Mouse (Mus musculus) testis, adult 2 months (tissue): Measurements from ENCODE around the gene Chaf1b. TPM values are rescaled to one million over a fixed set of nuclear protein-coding genes. Genes with fewer than 3 reads are reported as not detected.

Experiments
- H3K27ac ChIP-seq: fragments of 200-500 bp; 2 replicates; pipeline ENCODE4 v1.5.1; 2012; ENCODE audit warnings: low read depth, low read length; ENCODE audit not compliant: control insufficient read depth, insufficient read depth
- H3K27me3 ChIP-seq: fragments of 200-500 bp; 2 replicates; pipeline ENCODE4 v1.6.1; 2012; ENCODE audit warnings: mild to moderate bottlenecking, low read length, moderate library complexity; ENCODE audit not compliant: control insufficient read depth, insufficient read depth
- H3K36me3 ChIP-seq: fragments of 200-500 bp; 2 replicates; pipeline ENCODE4 v1.6.1; 2012; ENCODE audit warnings: mild to moderate bottlenecking, low read length; ENCODE audit not compliant: control insufficient read depth, insufficient read depth
- H3K4me1 ChIP-seq: fragments of 200-500 bp; 2 replicates; pipeline ENCODE4 v1.6.1; 2012; ENCODE audit warnings: low read length; ENCODE audit not compliant: control insufficient read depth, insufficient read depth
- H3K4me3 ChIP-seq: fragments of 200-500 bp; 2 replicates; pipeline ENCODE4 v1.5.1; 2012; ENCODE audit warnings: low read depth, mild to moderate bottlenecking, low read length, moderate library complexity, mixed read lengths; ENCODE audit not compliant: control insufficient read depth
- CTCF ChIP-seq: fragments of 200-500 bp; IDR thresholded peaks from 2 replicates; pipeline ENCODE4 v1.5.1; 2012; ENCODE audit warnings: low read depth, mild to moderate bottlenecking, inconsistent platforms, low read length, moderate library complexity; ENCODE audit not compliant: control insufficient read depth, insufficient read depth, insufficient replicate concordance
- POLR2A ChIP-seq: fragments of 200-500 bp; IDR thresholded peaks from 2 replicates; pipeline ENCODE4 v1.6.1; 2012; ENCODE audit warnings: low read depth, mild to moderate bottlenecking, inconsistent platforms, low read length, moderate library complexity; ENCODE audit not compliant: control insufficient read depth
- polyA plus RNA-seq: library from polyadenylated mRNA; depleted of rRNA; stranded (reverse); fragments of >200 nt; gene quantifications from 2 replicates; pipeline ENCODE4 v1.2.3, GENCODE M21; 2012; rRNA removed

The Chaf1b gene
- polyA plus RNA-seq, 1 experiment, result 9.3 TPM

- Histone ChIP-seq H3K27ac (no peak overlapping the region), H3K27me3 (no peaks in the 10 kb centered on the region), H3K36me3 (no peaks in the 10 kb centered on the region), H3K4me3 (peak overlapping the region; percentile 20; the same call in 1 of the 2 replicates), H3K4me1 (peaks cover 3% of the 10 kb centered on the region)
- TF ChIP-seq POLR2A, result no peak
- no peak for TF ChIP-seq CTCF
Observed at GRCm38 (mm10) chr16:93938400-93938846, 54.7 kb downstream of the Chaf1b start.

- no peaks in the 10 kb centered on the region; the same call in 1 of the 2 replicates for H3K4me1 ChIP-seq
Observed at GRCm38 (mm10) chr16:93939961-93940360, 56.3 kb downstream of the Chaf1b start.

GRCm38 (mm10) chr16:93941781-93942567 is 58.3 kb downstream of the Chaf1b start:
- H3K27me3 ChIP-seq, result no peaks in the 10 kb centered on the region
- TF ChIP-seq POLR2A (no peak), CTCF (no peak)

More at GRCm38 (mm10) chr16:93939961-93940360, 56.3 kb downstream of the Chaf1b start:
- Histone ChIP-seq H3K27ac (no peak overlapping the region), H3K27me3 (no peaks in the 10 kb centered on the region), H3K4me3 (no peak overlapping the region), H3K36me3 (no peaks in the 10 kb centered on the region)
- TF ChIP-seq CTCF, result no peak
- TF ChIP-seq POLR2A, result no peak

GRCm38 (mm10) chr16:93942796-93943502 is 59.2 kb downstream of the Chaf1b start:
- no peaks in the 10 kb centered on the region for H3K27me3 ChIP-seq
- H3K4me1 ChIP-seq, result no peaks in the 10 kb centered on the region; the same call in 1 of the 2 replicates
- H3K4me3 ChIP-seq, result no peak overlapping the region
- no peaks in the 10 kb centered on the region for H3K36me3 ChIP-seq
- no peak overlapping the region for H3K27ac ChIP-seq
- TF ChIP-seq CTCF, result no peak
- TF ChIP-seq POLR2A, result no peak

More at GRCm38 (mm10) chr16:93941781-93942567, 58.3 kb downstream of the Chaf1b start:
- H3K36me3 ChIP-seq, result no peaks in the 10 kb centered on the region
- no peaks in the 10 kb centered on the region; the same call in 1 of the 2 replicates for H3K4me1 ChIP-seq
- no peak overlapping the region for H3K27ac ChIP-seq
- no peak overlapping the region for H3K4me3 ChIP-seq

GRCm38 (mm10) chr16:93944301-93944700 is 60.6 kb downstream of the Chaf1b start:
- TF ChIP-seq POLR2A (no peak), CTCF (no peak)
- Histone ChIP-seq H3K4me3 (no peak overlapping the region), H3K27me3 (no peaks in the 10 kb centered on the region), H3K4me1 (no peaks in the 10 kb centered on the region), H3K27ac (no peak overlapping the region), H3K36me3 (no peaks in the 10 kb centered on the region)

GRCm38 (mm10) chr16:93947396-93947795 is 63.7 kb downstream of the Chaf1b start:
- no peak overlapping the region for H3K4me3 ChIP-seq
- TF ChIP-seq CTCF, result no peak
- TF ChIP-seq POLR2A, result no peak

More at GRCm38 (mm10) chr16:93947396-93947795, 63.7 kb downstream of the Chaf1b start:
- Histone ChIP-seq H3K27ac (no peak overlapping the region; the same call in 1 of the 2 replicates), H3K27me3 (no peaks in the 10 kb centered on the region), H3K4me1 (no peaks in the 10 kb centered on the region), H3K36me3 (no peaks in the 10 kb centered on the region)

Other genes starting within 250 kb of the Chaf1b start
- 1.3 and 2.0 TPM in 2 replicates for gene Cbr3, start 200.7 kb upstream of the Chaf1b start, polyA plus RNA-seq
- gene Dop1b, start 172.0 kb upstream of the Chaf1b start, polyA plus RNA-seq, result 21.7 and 29.2 TPM in 2 replicates
- 9.6 and 11.6 TPM in 2 replicates for gene Morc3, start 51.8 kb upstream of the Chaf1b start, polyA plus RNA-seq
- 1.0 and 2.3 TPM in 2 replicates for gene Cldn14, start 124.9 kb downstream of the Chaf1b start, polyA plus RNA-seq
- gene Sim2, start 201.0 kb downstream of the Chaf1b start, polyA plus RNA-seq, result 0.06 and 0.10 TPM in 2 replicates